Mouse (Mus musculus): Measurements from ENCODE around the gene Cend1.

The Cend1 gene

DNA sequence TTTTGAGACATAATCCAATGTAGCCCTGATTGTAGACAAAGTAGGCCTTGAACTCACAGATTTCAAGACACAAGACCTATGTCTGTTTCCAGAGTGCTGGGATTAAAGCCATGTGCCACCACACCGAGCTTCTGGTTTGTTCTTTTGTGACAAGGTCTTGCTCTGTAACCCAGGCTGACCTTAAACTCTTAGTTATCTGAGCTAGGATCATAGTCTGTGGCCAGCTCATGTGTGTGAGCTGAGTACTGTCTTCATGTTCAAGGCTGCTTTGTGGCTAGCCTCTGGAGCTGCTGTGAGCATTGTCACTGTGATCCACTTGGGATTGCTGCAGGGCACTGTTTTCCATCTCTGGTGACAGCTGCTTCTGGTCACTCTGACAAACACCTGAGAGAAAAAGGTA is 33.9 kb downstream of the Cend1 start:
- intact Hi-C loops (cut with DNase I), result no loop called here

DNA sequence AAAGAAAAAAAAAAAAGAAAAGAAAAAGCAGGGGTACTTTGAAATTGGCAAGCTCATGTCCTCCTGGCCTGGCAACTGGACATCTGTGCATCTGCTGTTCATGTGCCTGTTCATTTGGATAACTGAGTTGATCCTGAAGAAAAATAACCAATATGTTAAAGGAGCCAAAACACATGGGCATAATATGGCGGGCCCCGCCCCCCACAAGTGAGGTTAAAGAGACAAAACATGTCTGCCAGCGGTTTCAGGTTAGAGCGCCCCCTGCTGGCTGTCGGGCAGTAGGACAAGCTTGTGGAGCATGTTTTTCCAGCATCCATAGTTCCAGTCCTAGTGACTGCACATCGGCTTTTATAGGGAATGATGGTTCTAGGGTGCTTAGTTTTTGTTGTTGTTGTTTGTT is 34.5 kb downstream of the Cend1 start:
- intact Hi-C loops (cut with DNase I), result no loop called here

DNA sequence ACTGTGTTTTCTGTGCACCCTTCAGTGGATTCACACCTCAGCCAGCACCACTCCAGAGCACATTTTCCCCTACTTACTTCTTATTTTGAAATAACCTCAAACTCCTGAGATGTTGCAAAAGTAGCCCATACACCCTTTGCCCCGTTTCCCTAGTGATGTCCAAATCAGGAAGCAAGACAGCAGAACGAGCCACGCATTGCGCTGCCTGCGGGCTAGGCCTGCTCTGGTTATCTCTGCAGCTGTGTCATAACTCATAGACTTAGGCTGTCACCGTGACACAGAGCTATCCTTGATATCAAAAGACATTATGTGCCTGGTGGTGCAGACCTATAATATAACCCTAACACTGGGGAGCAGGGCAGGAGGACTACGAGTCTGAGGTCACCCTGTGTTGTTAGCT is 35.1 kb downstream of the Cend1 start:
- intact Hi-C loops (cut with DNase I), result no loop called here

DNA sequence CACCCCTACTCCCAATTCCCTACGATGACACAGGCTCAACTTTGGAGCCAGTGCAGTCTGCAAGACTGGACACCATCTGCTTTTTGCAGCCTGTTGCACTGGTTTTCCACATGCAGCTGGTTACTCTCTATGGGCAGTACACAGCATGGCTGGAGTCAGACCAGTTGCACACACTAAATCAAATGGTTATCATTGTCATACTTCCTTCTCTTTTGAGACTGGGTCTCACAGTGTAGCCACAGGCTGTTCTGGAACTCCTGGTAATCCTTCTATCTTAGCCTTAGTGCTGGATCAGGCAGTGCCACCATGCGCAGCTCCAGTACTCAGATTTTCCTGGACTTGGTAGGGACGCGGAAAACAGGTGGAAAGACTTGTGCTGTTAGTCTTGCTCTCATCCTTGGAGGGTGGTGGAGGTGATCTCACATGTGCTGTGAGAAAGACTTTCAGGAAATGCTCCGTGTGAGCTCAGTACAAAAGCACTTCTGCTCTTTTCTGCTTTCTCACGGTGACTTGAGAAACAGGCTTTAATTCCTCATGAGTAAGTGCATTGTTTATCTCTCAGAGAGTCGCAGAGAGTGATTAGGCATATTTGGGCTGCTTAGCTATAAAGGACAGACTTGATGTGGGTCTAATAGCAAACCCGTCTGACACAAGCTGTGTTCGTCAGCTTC is 36.6 kb downstream of the Cend1 start:
- intact Hi-C loops (cut with DNase I), result no loop called here

DNA sequence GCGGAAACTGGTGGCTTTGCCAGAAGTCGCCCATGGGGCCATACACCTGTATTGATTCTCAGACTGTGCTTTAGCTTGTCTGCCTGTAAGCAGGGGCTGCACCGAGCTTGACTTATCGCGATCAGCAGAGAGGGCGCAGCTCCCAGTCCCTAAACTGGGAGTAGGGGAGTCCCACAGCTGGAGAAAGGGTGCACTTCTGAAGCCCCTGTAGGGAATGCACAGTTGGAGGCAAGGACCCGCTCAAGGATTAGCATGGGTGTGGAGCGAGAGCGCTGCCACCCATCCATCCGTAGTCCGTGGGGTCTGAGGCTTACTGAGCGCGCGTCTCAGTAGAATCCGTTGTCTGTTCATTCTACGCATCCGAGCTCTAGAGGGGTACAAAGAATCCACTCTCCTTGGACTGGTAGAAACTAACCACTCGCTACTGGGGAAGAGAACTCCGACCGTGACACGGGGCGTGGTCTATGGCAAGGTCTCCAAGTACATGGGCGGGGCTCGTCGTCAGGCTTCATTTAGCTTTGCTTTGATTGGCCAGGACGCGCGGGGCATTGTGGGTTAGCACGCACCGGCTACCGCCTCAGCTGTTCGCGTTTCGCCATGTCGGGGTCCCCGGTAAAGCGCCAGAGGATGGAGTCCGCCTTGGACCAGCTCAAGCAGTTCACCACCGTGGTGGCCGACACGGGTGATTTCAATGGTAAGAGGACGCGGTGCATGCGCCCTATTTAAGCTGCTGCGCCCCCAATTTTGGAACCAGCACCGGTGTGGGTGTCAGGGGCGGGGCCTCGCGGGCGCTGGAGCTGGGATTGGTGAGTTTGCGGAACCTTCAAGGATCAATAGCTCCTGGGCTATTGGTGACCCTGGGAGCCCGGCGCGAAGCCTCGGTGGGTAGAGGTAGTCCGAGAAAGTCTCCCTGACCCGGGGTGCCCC is 37.4 kb downstream of the Cend1 start, which contains the start of gene Taldo1:
TSS of gene Taldo1 (plus strand) at position 575 of the 927 bp plus-strand sequence.
- intact Hi-C loops (cut with DNase I), result no loop called here

DNA sequence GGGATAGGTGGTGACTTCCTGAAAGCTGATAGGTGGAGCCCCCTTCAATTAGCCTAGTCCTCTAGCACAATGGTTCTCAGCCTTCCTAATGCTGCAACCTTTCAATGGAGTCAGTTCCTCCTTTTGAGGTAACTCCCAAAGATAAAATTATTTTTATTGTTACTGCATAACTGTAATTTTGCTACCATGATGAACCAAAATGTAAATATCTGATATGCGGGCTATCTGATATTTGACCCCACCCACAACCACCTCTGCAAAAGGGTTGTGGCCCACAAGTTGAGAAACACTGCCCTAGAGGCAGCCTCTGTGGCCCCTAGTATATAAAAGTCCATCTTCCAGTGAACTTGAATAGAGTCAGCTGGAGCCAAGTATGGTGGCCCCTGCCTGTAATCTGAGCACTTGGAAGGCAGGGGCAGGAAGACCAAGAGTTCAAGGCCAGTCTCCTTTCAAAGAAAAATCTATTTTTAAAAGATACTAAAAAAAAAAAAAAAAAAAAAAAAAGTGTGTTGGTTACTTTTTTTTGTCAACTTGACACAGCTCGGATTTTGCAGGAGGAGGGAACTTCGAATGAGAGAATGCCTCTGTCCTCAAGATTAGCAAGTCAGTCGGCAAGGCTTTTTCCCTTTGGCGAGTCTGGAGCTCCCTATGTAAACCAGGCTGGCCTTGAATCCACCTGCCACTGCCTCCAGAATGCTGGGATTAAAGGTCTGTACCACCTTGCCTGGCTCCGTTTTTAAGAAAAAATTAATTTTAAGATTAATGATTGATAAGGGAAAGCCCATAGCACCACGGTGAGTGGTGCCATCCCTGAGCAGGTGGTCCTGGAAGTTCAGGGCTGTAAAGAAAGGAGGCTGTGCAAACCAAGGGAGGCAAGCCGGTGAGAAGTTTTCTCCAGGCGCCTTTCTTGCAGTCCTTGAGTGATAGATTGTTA is 38.7 kb downstream of the Cend1 start:
- intact Hi-C loops (cut with DNase I), result no loop called here

DNA sequence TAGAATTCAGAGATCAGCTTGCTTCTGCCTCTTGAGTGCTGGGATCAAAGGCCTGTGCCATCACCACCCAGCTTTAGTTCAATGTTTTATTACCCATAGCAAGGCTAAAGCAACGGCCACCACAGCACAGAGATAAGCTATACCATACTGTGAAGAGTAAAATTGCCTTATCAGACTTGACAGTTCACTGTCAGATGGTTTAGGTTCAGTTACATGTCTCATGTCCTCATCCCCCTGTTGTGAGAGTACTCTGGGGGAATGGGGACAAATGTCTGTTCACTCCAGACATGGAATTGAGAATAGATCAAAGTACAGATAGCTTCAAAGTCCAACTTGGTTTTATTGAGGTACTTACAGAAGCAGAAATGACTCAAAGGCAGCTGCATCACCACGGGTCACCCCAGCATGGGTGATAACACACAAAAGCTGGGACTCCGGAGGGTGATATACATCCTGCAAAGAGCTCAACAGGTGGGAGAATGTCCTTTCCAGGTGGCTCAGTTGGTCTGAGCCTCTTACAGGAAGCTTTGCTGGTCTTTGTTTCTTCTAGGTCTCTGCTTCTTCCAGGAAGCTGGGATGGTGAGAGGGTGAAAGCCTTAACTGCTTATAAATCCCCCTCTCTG is 40.7 kb downstream of the Cend1 start:
- intact Hi-C loops (cut with DNase I), result no loop called here

DNA sequence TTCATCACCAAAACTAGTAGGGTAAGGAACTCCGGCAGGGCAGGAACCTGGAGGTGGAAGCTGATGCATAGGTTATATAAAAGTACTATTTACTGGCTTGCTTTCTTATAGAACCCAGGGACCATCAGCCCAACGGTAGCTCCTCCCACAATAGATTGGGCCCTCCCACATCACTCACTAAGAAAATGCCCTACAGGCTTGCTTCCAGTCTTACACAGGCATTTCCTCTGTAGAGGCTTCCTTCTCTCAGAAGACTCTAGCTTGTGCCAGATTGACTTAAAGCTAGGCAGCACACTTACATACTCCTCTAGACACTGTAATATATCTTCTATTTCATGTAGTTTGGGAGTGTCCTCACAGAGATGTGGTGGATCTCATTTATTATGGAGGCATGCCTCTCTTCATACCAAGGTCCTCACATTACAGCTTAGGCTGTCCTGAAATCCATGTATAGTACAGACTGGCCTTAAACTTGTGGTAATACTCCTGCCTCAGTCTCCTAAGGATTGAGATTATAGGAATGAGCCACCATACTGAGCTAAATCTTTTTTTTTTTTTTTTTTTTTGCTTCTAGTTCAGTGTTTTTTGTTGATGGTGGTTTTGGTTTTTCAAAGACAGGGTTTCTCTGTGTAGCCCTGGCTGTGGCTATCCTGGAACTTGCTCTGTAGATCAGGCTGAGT is 41.3 kb downstream of the Cend1 start:
- intact Hi-C loops (cut with DNase I), result no loop called here

DNA sequence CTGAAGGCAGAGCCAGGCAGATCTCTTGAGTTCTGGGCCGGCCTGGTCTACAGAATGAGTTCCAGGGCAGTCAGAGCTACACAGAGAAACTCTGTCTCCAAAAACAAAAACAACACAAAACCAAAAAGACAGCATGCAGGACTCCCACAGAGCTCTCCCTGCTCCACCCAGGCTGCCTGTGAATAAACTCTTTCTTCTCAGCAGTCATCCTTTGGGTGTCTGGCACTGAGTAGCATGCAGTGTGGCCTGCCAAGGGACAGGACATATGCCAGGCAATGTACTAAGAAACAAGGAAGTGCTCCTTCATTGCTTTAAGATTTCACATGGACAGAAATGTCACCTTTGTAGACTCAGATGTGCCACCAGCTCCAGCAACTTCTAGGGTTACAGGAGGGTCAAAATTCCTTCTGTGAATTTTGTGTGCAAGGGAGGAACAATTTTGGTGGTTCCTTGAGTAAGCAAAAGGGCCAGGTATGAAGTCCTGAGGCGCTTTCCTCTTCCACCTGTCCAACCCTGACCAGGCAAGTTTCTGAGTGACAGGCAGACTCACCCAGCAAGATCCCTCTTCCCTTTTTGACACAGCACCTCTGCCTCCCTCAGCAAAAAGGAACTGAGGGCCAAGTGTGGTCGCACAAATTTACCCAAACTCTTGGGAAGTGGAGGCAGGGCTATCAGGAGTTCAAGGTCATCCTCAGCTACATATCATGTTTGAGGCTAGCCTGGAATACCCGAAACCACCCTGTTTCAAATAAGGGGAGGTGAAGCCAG is 48.0 kb downstream of the Cend1 start:
- intact Hi-C loops (cut with DNase I), result no loop called here

DNA sequence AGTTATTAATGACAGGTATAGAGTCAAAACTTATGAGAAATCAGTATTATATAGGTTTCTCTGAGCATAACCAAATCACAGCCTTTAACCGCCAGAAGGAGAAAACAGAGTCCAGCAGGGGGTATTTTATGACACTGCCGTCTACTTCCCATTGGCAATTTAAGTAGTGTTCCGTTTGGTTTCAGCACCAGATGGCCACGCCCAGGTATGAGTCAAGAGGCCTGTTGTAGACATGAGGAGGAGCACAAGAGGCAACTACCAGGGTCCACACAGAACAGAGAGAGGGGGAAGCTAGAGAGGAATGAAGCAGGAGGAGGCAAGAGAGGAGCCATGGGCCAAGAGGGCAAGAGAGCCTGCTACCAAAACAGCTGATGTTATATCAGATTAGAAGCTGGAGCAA is 49.7 kb downstream of the Cend1 start:
- intact Hi-C loops (cut with DNase I), result no loop called here

Data from adrenal gland (tissue).